Mouse (Mus musculus) kidney, postnatal 14 days (tissue): ENCODE measurements around the gene Allc.

ENCODE experiments used
- DNase-seq: peaks from one replicate; pipeline ENCODE4 v3.0.0; 2022; ENCODE audit warnings: mixed read lengths

The Allc gene

GRCm38 (mm10) chr12:28579132-28579531 lies 3.2 kb downstream of the Allc start:
- DNase-seq, result no peak

DNA sequence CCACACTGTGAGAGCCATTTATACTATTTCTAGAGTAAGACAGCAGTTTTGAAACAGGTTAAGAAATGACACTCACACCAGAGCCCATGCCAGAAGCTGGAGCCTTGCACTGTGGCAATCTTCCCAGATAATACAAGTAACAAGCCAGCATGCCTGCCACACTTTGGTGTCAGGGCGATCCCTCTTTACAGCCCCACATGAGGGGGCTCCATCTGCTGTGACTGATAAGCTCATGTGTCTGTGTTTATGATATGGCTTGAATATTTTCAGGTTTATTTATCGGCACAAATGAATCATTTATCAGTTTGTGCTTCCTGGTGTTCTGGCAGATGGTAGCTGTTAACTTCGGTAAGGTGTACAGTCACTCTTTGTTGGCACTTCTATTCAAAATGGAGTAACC lies 4.2 kb downstream of the Allc start:
- DNase-seq, result no peak

DNA sequence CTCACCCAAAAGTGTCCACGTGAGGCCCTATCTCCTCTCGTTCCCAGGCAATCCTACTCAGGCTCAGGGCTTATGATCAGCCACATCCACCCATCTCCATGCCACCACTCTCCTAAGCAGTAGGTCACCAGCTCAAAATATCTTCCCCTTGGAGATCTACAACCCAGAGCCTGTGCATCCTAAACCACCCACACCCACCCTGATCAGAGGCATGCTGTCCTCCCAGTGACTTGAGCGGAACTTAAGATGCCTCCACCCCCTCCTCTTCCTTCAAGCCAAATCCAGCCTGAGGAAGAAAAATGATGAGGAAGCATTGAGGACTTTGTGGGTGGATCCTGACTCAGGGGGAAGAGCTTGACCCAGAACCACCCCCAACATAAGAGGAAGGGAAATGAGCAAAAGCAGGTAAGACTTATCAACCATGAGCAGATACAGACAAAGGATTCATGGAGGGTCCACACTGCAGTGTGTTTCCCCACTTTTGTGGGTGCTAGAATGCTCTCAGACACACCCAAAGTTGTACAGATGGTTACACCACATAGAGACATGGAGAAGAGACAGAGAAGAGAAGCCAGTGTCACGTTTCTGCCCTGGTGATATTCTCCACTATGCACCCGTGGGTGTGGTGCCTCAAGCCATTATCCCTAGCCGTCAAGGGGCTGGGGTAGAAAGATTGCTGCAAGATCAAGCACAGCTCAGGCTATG lies 6.8 kb downstream of the Allc start:
- no peak for DNase-seq

DNA sequence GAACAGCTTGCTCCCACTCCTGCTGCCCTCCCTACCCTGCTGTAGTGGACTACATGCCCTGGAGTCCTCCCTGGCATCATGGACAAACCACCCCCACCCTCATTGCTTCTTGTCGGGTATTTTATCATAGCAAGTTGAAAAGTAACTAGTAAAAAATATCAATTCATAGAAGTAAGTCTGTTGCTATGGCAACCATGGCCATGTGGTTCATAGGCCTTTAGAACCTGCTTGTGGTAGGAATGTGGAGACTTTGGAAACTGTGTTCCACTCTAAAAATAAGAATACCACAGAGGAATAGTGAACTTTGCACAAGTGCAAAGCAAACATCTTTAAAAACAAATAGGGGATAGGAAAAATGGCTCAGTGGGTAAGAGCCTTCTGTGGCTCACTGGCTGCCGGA lies 10.1 kb downstream of the Allc start:
- no peak for DNase-seq

DNA sequence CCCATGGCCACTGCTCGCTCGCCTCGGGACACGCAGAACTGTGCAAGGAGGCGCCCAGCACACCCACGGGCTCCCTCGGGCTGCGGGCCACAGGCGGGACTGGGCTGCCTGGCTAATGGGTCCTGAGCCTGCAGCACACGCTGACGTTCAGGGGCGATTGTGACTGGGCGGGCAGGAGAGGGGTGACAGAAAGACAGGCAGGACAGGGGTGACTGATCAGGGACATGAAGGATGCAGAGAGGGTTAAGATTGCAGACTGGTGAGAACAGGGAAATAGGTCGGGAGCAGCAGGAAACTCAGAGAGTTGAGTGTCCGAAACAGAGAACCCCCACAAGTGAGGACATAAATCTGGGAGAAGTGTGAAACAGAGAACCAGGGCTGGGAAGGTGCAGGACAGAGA lies 30.0 kb downstream of the Allc start, which contains the start of gene Dcdc2c:
Gene Dcdc2c (minus strand): TSS at position 101 of the 400 bp plus-strand sequence.
- DNase-seq, result no peak

DNA sequence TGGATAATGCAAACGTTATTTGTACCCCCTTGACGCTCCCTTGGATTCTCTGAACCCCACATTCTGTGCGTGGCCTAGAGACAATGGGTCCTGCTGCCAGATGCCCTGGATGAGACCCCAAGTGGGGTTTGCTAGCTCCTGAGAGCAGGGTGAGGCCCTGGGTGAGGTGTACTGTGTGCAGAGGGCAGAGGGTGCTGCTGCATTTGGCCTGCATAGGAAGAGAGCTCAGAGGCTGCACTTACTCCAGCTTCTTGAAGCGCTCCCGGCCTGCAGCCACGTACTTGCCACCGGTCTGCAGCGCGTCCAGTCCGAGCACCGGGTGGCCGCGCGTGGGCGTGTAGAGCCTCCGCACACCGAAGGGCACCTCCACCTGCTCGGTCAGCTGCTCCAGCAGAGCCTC lies 30.5 kb downstream of the Allc start:
- DNase-seq, result no peak

DNA sequence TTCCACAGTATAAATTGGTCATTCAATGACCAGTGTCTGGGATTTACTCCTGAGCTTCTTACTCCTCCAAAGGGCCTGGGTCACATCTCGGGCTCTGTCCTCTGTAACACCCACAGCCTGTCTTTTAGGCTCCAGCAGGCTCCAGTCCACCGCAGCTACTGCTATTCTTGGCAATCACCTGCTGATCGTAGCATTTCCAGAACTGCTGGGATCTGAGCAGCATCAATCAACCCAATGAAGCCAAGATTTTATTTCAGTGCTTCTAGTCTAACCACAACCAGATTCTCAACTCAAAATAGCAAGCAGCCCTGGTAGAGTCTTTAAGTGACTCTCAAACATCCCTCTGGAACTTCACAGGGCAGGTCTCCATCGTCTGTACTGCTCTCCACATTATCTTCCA lies 33.4 kb downstream of the Allc start:
- no peak for DNase-seq

GRCm38 (mm10) chr12:28514264-28514775 lies 68.0 kb downstream of the Allc start:
- DNase-seq, result no peak

- no peak for DNase-seq
Measured at GRCm38 (mm10) chr12:28509699-28510280, 72.5 kb downstream of the Allc start.
